In genomic region chr10:40570036-40570435, GRCm38 (mm10) we compare ENCODE assay signal across 22 mouse cellular contexts. TPM values are rescaled to one million over a fixed set of nuclear protein-coding genes. Genes with fewer than 3 reads are reported as not detected.
A peak's percentile ranks its signal among the peaks of the same experiment; 100 is the strongest.
DNase-seq lines count a peak whose midpoint lies in the region; TF ChIP-seq lines count a peak whose summit lies in the region.
"Had no signal": no experiment of that assay in that cellular context is flagged by ENCODE, and none has a peak within 500 bp of the region (broad histone marks: within the 10 kb centered on the region; RNA-seq: fewer than 3 reads in every experiment).

Slc22a16 (plus strand) TSS chr10:40570336.

- peak; percentile 47; the same call in 1 of the 2 replicates for TF ChIP-seq POLR2A in testis, adult 2 months (IDR thresholded peaks at IDR 0.05; ENCODE audit: control insufficient read depth, low read depth, low read length)

- H3K27me3 ChIP-seq in testis, adult 2 months (ENCODE audit: control insufficient read depth, insufficient read depth, low read length): no peaks in the 10 kb centered on the region
- H3K27me3 ChIP-seq: CH12.LX, Patski had no signal

- peaks cover 9% of the 10 kb centered on the region for H3K4me1 ChIP-seq in testis, adult 2 months (ENCODE audit: control insufficient read depth, insufficient read depth, low read length)

- H3K27ac ChIP-seq in testis, adult 2 months (ENCODE audit: control insufficient read depth, insufficient read depth, low read depth, low read length): peak within 1 kb of the TSS; percentile 76

- peak within 1 kb of the TSS; percentile 91 for H3K4me3 ChIP-seq in testis, adult 2 months (ENCODE audit: control insufficient read depth, low read depth, low read length)

- H3K36me3 ChIP-seq in testis, adult 2 months (ENCODE audit: control insufficient read depth, insufficient read depth, low read length): no peaks in the 10 kb centered on the region
- H3K36me3 ChIP-seq: G1E had no signal

- TF ChIP-seq CTCF in testis, adult 2 months (IDR thresholded peaks at IDR 0.05; ENCODE audit: control insufficient read depth, insufficient read depth, insufficient replicate concordance, low read depth, low read length): no peak

- DNase-seq in testis, postnatal 14 days (ENCODE audit: low spot score): no peak
- DNase-seq in ZHBTc4 (ENCODE audit: low read depth, low spot score): peak; percentile 7
- no peak for DNase-seq in right cerebral cortex, adult 2 months (ENCODE audit: low spot score in 2 of 2)
- DNase-seq: adrenal gland, adult 2 months; adrenal gland, adult 8-10 months; adrenal gland, postnatal 10 days; adrenal gland, postnatal 14 days; adrenal gland, postnatal 25 days; adrenal gland, postnatal 36 days; B cell, adult 2 months; cerebellum, adult 11 months; cerebellum, adult 11-12 months; cerebellum, adult 18-20 months; cerebellum, adult 2 months had no signal

RNA-seq across cellular contexts. Expression of gene Slc22a16, which starts in this region (rescaled TPM):
- 146 and 172 TPM in 2 replicates for polyA plus RNA-seq in testis, adult 2 months (2012; rRNA removed)
- polyA plus RNA-seq: activated CD4-positive, CD25-positive, alpha-beta regulatory T cell, adult 4 months; adrenal gland, adult 2 months; brain, embryonic 14.5 days; C2C12; CD4-positive, CD25-positive, alpha-beta regulatory T cell, adult 4 months; cerebellum, adult 2 months; G1E; Patski had no signal
